30 mouse cellular contexts compared by ENCODE assay signal in the genomic region with DNA sequence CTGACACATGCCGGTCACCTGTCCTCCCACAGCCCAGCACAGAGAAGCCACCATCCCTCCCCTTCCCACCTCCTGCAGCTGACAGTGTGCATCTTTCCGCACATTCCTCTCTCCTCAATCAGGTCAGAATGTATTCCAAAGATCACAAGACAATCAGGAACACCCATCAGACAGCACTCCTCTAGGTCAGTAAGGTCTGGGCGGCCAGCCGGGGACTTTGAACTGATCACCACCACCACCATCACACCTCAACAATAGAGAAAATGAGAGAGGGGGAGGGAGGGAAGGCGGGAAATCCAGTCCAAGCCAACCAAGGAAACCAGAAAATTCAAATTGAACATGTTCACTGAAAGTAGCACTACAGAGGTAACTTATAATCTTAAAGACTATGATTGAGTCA.
A peak's percentile ranks its signal among the peaks of the same experiment; 100 is the strongest.
DNase-seq lines count a peak whose midpoint lies in the region; ATAC-seq and TF ChIP-seq lines count a peak whose summit lies in the region.
"Had no signal": no experiment of that assay in that cellular context is flagged by ENCODE, and none has a peak within 500 bp of the region (broad histone marks: within the 10 kb centered on the region; RNA-seq: fewer than 3 reads in every experiment).

No protein-coding gene starts in this region.

- TF ChIP-seq POLR2A in bone marrow macrophage, adult 2 months (IDR thresholded peaks at IDR 0.05; ENCODE audit: borderline replicate concordance, low read depth, low read length), result no peak

- TF ChIP-seq CTCF in bone marrow macrophage, adult 2 months (IDR thresholded peaks at IDR 0.05; ENCODE audit: low read depth, low read length), result no peak

- peaks cover 52% of the 10 kb centered on the region for H3K9me3 ChIP-seq in embryonic facial prominence, embryonic 13.5 days
- peaks cover 36% of the 10 kb centered on the region for H3K9me3 ChIP-seq in embryonic facial prominence, embryonic 10.5 days
- peaks cover 33% of the 10 kb centered on the region for H3K9me3 ChIP-seq in kidney, embryonic 14.5 days (ENCODE audit: control insufficient read depth, low read length)
- peaks cover 6% of the 10 kb centered on the region; the same call in 1 of the 2 replicates for H3K9me3 ChIP-seq in liver, embryonic 11.5 days (ENCODE audit: control insufficient read depth, low read length)
- H3K9me3 ChIP-seq: forebrain, embryonic 12.5 days; liver, embryonic 15.5 days; midbrain, embryonic 10.5 days; midbrain, embryonic 15.5 days had no signal

- H3K36me3 ChIP-seq in embryonic facial prominence, embryonic 13.5 days, result peaks cover 44% of the 10 kb centered on the region
- H3K36me3 ChIP-seq in embryonic facial prominence, embryonic 10.5 days (replicated peaks), result peaks cover 39% of the 10 kb centered on the region
- peaks cover 16% of the 10 kb centered on the region for H3K36me3 ChIP-seq in kidney, embryonic 14.5 days (ENCODE audit: control insufficient read depth, insufficient read depth, low read length)
- H3K36me3 ChIP-seq in liver, embryonic 11.5 days (ENCODE audit: control insufficient read depth, insufficient read depth, low read length), result peaks cover 12% of the 10 kb centered on the region; the same call in 1 of the 2 replicates

- H3K27ac ChIP-seq in embryonic facial prominence, embryonic 13.5 days, result no peak overlapping the region
- no peak overlapping the region for H3K27ac ChIP-seq in embryonic facial prominence, embryonic 10.5 days (replicated peaks)
- H3K27ac ChIP-seq in kidney, embryonic 14.5 days (ENCODE audit: low read depth, low read length), result no peak overlapping the region
- H3K27ac ChIP-seq in liver, embryonic 11.5 days (ENCODE audit: low read depth, low read length), result no peak overlapping the region
- peak overlapping the region; percentile 99 for H3K27ac ChIP-seq in bone marrow macrophage, adult 2 months (ENCODE audit: insufficient read depth, low read depth, low read length)
- H3K27ac ChIP-seq: embryonic facial prominence, embryonic 15.5 days; forebrain, embryonic 12.5 days; heart, embryonic 10.5 days; hindbrain, embryonic 12.5 days; hindbrain, postnatal 0 days; intestine, embryonic 15.5 days; limb, embryonic 13.5 days; liver, embryonic 15.5 days; midbrain, embryonic 10.5 days; midbrain, embryonic 15.5 days; neural tube, embryonic 15.5 days had no signal

- no peaks in the 10 kb centered on the region for H3K27me3 ChIP-seq in embryonic facial prominence, embryonic 13.5 days
- no peaks in the 10 kb centered on the region for H3K27me3 ChIP-seq in embryonic facial prominence, embryonic 10.5 days (replicated peaks; ENCODE audit: low read depth, poor library complexity, severe bottlenecking)
- H3K27me3 ChIP-seq in kidney, embryonic 14.5 days (ENCODE audit: control insufficient read depth, insufficient read depth, low read length), result no peaks in the 10 kb centered on the region
- H3K27me3 ChIP-seq in liver, embryonic 11.5 days (replicated peaks; ENCODE audit: control insufficient read depth, insufficient read depth, low read length), result no peaks in the 10 kb centered on the region
- H3K27me3 ChIP-seq: embryonic facial prominence, embryonic 15.5 days; forebrain, embryonic 12.5 days; hindbrain, embryonic 12.5 days; intestine, embryonic 15.5 days; limb, embryonic 13.5 days; liver, embryonic 15.5 days; midbrain, embryonic 15.5 days; neural tube, embryonic 15.5 days; Patski had no signal

- no peak overlapping the region for H3K4me2 ChIP-seq in embryonic facial prominence, embryonic 13.5 days
- no peak overlapping the region for H3K4me2 ChIP-seq in kidney, embryonic 14.5 days (replicated peaks; ENCODE audit: low read depth, low read length)
- H3K4me2 ChIP-seq in liver, embryonic 11.5 days, result no peak overlapping the region
- H3K4me2 ChIP-seq: embryonic facial prominence, embryonic 15.5 days; forebrain, embryonic 12.5 days; hindbrain, embryonic 12.5 days; intestine, embryonic 15.5 days; limb, embryonic 13.5 days; liver, embryonic 15.5 days; midbrain, embryonic 15.5 days; neural tube, embryonic 15.5 days had no signal

- H3K4me3 ChIP-seq in embryonic facial prominence, embryonic 13.5 days, result no peak overlapping the region
- H3K4me3 ChIP-seq in embryonic facial prominence, embryonic 10.5 days, result no peak overlapping the region
- no peak overlapping the region for H3K4me3 ChIP-seq in kidney, embryonic 14.5 days (ENCODE audit: low read length)
- no peak overlapping the region for H3K4me3 ChIP-seq in liver, embryonic 11.5 days (ENCODE audit: low read depth, low read length)
- no peak overlapping the region; the same call in 1 of the 2 replicates for H3K4me3 ChIP-seq in bone marrow macrophage, adult 2 months (ENCODE audit: insufficient read depth, low read length)
- H3K4me3 ChIP-seq: embryonic facial prominence, embryonic 15.5 days; forebrain, embryonic 12.5 days; heart, embryonic 10.5 days; hindbrain, embryonic 12.5 days; intestine, embryonic 15.5 days; limb, embryonic 13.5 days; liver, embryonic 15.5 days; midbrain, embryonic 10.5 days; midbrain, embryonic 15.5 days; neural tube, embryonic 15.5 days had no signal

- no peak for DNase-seq in embryonic facial prominence, embryonic 10.5 days (ENCODE audit: low spot score)
- peak; percentile 50 to 51 for DNase-seq in kidney, adult 8-10 months
- no peak for DNase-seq in liver, embryonic 11.5 days (ENCODE audit: low spot score)
- DNase-seq in liver, result no peak
- DNase-seq in lung, adult 18-20 months, result no peak
- DNase-seq: adrenal gland, postnatal 10 days; cerebellum, adult 11-12 months; cerebellum, postnatal 10 days; forebrain, postnatal 0 days; gastrocnemius, postnatal 14 days; heart, postnatal 36 days; lung, postnatal 4 days; retina, postnatal 1 day; right cerebral cortex, postnatal 14 days had no signal

- WGBS in embryonic facial prominence, embryonic 13.5 days, result 93% methylated on average over 5 of the region's 5 CpGs
- WGBS in embryonic facial prominence, embryonic 10.5 days, result 92% methylated on average over 5 of the region's 5 CpGs
- WGBS in kidney, embryonic 14.5 days, result 97% methylated on average over 5 of the region's 5 CpGs
- 82% methylated on average over 5 of the region's 5 CpGs for WGBS in liver, embryonic 11.5 days

- H3K9ac ChIP-seq in embryonic facial prominence, embryonic 13.5 days, result no peak overlapping the region
- no peak overlapping the region for H3K9ac ChIP-seq in kidney, embryonic 14.5 days (ENCODE audit: low read depth, low read length)
- no peak overlapping the region for H3K9ac ChIP-seq in liver, embryonic 11.5 days (ENCODE audit: low read depth, low read length)
- H3K9ac ChIP-seq: embryonic facial prominence, embryonic 15.5 days; forebrain, embryonic 12.5 days; forebrain, postnatal 0 days; hindbrain, embryonic 12.5 days; intestine, embryonic 15.5 days; limb, embryonic 13.5 days; liver, embryonic 15.5 days; midbrain, embryonic 15.5 days; neural tube, embryonic 15.5 days had no signal

- no peaks in the 10 kb centered on the region for H3K4me1 ChIP-seq in embryonic facial prominence, embryonic 13.5 days
- 0 out of 2 replicates have a peak, but pooled peaks cover 5% of the 10 kb centered on the region for H3K4me1 ChIP-seq in embryonic facial prominence, embryonic 10.5 days
- no peaks in the 10 kb centered on the region for H3K4me1 ChIP-seq in kidney, embryonic 14.5 days (ENCODE audit: control insufficient read depth, insufficient read depth, low read length)
- H3K4me1 ChIP-seq in liver, embryonic 11.5 days (replicated peaks; ENCODE audit: control insufficient read depth, insufficient read depth, low read length), result no peaks in the 10 kb centered on the region
- H3K4me1 ChIP-seq in bone marrow macrophage, adult 2 months (ENCODE audit: control insufficient read depth, insufficient read depth, low read length), result peaks cover 55% of the 10 kb centered on the region
- H3K4me1 ChIP-seq: embryonic facial prominence, embryonic 15.5 days; forebrain, embryonic 12.5 days; hindbrain, embryonic 12.5 days; intestine, embryonic 15.5 days; limb, embryonic 13.5 days; liver, embryonic 15.5 days; midbrain, embryonic 15.5 days had no signal

- ATAC-seq in embryonic facial prominence, embryonic 13.5 days (ENCODE audit: insufficient number of reproducible peaks, insufficient read depth, low FRiP score, low TSS enrichment, low read depth), result 0 out of 2 replicates have a peak, but pooled peaks have one; percentile 32
- ATAC-seq in kidney, embryonic 14.5 days (ENCODE audit: low FRiP score, low TSS enrichment), result no peak
- ATAC-seq in liver, embryonic 11.5 days (replicated peaks; ENCODE audit: low FRiP score), result 0 out of 2 replicates have a peak, but pooled peaks have one; percentile 31
- ATAC-seq: forebrain, postnatal 0 days; hindbrain, postnatal 0 days; intestine, embryonic 15.5 days; lung, postnatal 0 days; midbrain, embryonic 15.5 days; Patski had no signal

Comparison
In these comparisons a context has a peak if more than half of its experiments do, and no peak if none do; other contexts are left out.
1. DNase-seq: peak in kidney, adult 8-10 months (2 of 2); none in embryonic facial prominence, embryonic 10.5 days (single experiment), liver, embryonic 11.5 days (single experiment), liver (single experiment) and lung, adult 18-20 months (0 of 2).